Mouse (Mus musculus) kidney, postnatal 36 days (tissue): ENCODE measurements at regions not wholly inside any gene's neighbourhood (a gene's known extent, or its start where the extent isn't known, plus 50 kb on each side); places are given as distances from the start of the nearest gene placed in this dataset.
A peak's percentile ranks its signal among the peaks of the same experiment; 100 is the strongest.

Source experiments
- DNase-seq, 2 experiments: peaks; one replicate each; pipeline ENCODE4 v3.0.0; 2021 to 2022; ENCODE audit warnings: mixed read lengths in 2 of 2

DNA sequence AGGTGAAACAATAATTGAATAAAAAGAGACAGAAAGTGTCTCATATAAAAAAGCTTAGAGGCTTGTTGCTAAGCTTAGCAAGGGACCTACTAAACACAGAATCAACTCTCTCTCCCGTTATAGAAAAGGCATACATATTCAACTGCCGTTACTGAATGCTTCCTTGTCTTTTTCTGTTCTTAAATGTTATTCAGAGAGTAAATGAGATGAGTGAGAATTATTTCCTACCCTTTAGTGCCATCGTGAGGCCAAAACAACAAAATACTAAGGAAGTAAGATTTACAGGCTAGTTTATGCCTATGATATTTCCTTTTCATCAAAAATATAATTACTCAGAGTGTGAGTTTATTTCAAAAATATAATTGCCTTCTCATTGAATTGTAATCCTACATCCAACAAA is 686.6 kb upstream of the 1700008P02Rik start:
- DNase-seq: no peak

DNA sequence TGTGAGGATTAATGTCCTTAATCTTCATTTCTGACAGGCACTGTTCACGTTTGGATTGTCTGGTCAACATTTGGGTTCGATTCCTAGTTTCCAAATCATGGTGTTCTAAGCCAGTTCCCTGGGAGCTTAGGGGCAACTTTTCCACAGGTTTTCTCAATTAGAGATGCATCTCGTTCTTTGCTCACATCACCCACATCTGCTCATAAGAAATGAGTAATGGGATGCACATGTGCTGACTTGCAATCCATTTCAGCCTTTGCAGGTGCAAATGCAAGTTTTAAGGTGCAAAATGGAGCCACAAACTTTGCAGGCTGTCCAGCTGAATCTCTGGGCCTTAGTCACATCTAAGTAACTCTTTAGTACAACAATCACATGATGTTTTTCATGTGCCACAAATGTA is 678.3 kb upstream of the 1700008P02Rik start:
- no peak for DNase-seq

DNA sequence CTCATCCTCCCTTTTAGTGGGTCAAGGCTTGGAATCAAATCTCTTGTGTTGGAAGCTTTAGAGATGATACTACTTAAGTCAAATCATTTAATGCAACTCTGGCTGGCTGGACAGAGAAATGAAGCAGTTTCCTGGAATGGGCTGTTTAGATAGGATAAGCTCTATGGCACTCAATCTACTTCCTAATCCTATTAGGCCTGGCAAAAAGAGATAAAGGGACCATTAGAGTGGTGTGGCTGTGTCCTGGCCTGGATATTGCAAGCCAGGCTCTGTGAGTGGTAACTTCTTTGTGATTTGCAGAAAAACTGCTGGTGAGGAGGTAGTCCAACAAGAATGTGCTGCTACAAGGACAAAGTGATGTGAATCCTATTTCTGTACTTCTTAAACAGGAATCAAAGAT is 670.8 kb upstream of the 1700008P02Rik start:
- DNase-seq: no peak

DNA sequence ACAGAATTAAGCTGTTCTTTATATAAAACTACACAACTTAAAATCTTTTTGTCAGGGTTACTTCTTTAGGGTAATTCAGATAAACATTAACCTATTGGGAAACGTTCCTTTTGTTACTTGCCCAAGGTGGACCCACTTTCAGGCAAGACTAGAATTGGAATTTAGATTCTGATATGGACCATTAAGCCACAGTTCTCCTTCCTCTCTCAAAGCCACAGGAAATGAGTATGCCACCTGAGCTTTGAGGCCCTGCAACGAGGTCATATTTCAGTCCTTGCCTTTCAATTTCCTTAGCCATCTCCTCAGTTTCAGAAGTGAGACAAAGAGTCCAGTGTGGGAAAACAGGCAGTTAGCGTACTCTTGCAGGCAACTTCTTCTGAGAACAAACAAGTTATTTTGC is 637.3 kb upstream of the 1700008P02Rik start:
- DNase-seq: no peak

DNA sequence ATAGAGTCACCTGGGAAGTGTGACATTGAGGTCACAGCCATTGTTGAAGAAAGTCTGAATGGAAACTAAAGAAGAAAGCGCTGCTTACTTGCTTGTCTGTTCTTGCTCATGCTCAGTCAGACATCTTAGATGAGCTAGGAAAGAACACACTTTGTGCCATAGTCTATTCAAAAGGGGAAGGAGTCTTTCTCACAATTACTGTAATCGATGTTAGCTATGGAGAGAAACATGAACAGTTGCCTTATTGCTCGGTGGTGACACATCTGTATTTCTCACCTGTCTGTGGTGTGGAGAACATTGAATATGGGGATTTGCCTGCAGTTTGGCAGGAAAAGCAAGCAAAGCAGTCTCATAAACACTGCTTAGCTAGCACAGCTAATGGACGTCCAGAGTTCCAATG is 628.1 kb upstream of the 1700008P02Rik start:
- DNase-seq: no peak

DNA sequence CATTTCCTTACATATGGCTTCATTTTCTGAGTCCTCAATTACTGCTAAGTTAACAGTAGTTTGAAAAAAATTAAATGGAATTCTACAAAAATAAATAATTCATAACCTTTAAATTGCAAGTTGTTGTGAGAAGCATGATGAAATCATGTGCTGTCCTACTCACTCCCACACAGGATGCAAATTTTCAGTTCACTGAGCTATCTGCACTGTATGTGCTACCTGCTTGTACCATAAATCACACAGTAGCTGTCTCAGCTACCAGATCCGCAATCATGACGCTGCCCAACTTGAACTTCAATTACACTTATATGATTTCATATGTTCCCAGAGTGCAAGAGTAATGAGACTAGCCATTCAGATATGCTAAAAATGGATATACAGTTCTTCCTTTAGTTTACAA is 609.5 kb upstream of the 1700008P02Rik start:
- DNase-seq: no peak

DNA sequence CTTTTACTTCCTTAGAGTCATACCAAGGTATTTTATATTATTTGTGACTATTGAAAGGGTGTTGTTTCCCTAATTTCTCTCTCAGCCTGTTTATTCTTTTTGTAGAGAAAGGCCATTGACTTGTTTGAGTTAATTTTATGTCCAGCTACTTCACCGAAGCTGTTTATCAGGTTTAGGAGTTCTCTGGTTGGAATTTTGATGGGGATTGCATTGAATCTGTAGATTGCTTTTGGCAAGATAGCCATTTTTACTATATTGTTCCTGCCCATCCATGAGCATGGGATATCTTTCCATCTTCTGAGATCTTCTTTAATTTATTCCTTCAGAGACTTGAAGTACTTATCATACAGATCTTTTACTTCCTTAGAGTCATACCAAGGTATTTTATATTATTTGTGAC is 568.3 kb upstream of the 1700008P02Rik start:
- DNase-seq: peak in 1 of 2 experiments; percentile 3

DNA sequence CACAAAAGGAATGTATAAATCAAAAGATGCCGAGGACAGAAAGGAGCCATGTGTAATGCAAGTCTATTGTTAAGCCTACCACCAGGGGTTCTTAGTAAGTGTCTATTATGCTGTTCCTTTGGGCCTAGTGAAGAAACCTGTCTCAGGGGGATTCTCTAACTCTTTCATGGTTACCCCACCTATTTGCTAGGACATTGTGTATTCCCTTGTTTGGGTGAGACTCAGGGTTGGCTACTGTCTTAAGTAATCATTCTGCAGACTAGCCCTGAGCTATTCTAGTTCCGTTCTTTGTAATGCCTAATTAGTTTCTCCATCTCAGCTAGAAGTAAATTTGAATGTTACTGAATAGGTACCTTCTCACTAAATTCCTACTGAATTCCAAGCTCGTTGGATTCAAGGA is 546.4 kb upstream of the 1700008P02Rik start:
- no peak for DNase-seq

DNA sequence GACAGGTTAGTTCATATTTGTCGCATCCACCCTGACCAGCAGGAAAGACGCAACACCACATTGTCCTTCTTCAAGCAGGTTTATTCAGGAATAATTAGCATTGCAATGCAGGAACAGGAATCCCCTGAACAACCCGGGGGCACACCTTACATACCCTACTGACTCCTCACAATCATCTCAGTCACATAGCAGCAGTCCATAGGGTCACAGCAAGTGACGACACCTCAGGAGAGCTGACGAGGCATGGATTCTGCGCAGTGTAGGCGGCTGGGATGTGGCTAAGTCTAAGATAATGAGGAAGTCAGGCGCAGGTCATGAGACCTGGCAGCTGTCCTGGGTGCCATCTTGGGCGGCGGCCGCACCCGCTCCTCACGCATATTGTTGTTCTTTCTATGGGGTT is 518.8 kb upstream of the 1700008P02Rik start:
- no peak for DNase-seq

DNA sequence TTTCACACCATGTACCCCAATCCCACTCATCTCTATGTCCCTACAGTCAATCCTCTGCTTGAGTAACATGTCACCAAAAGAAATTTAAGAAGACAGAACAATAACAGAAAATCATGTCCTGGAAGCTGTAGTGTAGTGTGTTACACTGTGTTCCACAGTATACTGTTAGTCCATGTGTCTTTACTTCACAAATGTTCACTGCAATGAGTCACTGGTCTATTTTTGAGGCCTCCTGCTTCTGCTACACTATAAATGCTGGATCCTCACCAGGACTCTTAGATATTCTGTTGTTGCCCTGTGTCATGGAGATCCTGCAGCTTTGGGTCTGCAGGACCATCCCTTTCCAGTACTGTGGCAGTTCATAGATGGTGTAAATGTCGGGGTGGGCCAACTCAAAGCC is 514.5 kb upstream of the 1700008P02Rik start:
- DNase-seq: no peak
